Mouse (Mus musculus): ENCODE measurements around the gene Cdc42bpb. TPM values are rescaled to one million over a fixed set of nuclear protein-coding genes. Genes with fewer than 3 reads are reported as not detected.

Cdc42bpb gene
- polyA plus RNA-seq, 1 experiment, result 472 TPM

- Histone ChIP-seq H3K27me3 (ENCODE audit: control insufficient read depth, insufficient read depth, low read length) (no peaks in the 10 kb centered on the region), H3K36me3 (ENCODE audit: control insufficient read depth, insufficient read depth, low read length) (peaks cover 87% of the 10 kb centered on the region), H3K27ac (ENCODE audit: insufficient read depth, low read depth, low read length) (no peak overlapping the region), H3K4me1 (ENCODE audit: control insufficient read depth, insufficient read depth, insufficient read length, low read length) (no peaks in the 10 kb centered on the region), H3K4me3 (ENCODE audit: low read depth, low read length) (no peak overlapping the region)
- 91% methylated on average over 14 of the region's 14 CpGs for WGBS
- TF ChIP-seq CTCF (IDR thresholded peaks at IDR 0.05; ENCODE audit: extremely low read depth, insufficient read length, insufficient replicate concordance, low read depth, low read length) (no peak), POLR2A (IDR thresholded peaks at IDR 0.05; ENCODE audit: low read depth, low read length) (no peak)
Observed at GRCm38 (mm10) chr12:111302018-111302345, 75.5 kb downstream of the Cdc42bpb start.

- no peaks in the 10 kb centered on the region for H3K27me3 ChIP-seq (ENCODE audit: control insufficient read depth, insufficient read depth, low read length)
- WGBS, result 90% methylated on average over 27 of the region's 27 CpGs
- no peaks in the 10 kb centered on the region for H3K4me1 ChIP-seq (ENCODE audit: control insufficient read depth, insufficient read depth, insufficient read length, low read length)
- peaks cover 84% of the 10 kb centered on the region for H3K36me3 ChIP-seq (ENCODE audit: control insufficient read depth, insufficient read depth, low read length)
- TF ChIP-seq POLR2A (IDR thresholded peaks at IDR 0.05; ENCODE audit: low read depth, low read length) (no peak), CTCF (IDR thresholded peaks at IDR 0.05; ENCODE audit: extremely low read depth, insufficient read length, insufficient replicate concordance, low read depth, low read length) (no peak)
- H3K4me3 ChIP-seq (ENCODE audit: low read depth, low read length), result no peak overlapping the region
- no peak overlapping the region for H3K27ac ChIP-seq (ENCODE audit: insufficient read depth, low read depth, low read length)
Observed at GRCm38 (mm10) chr12:111301322-111302017, 76.0 kb downstream of the Cdc42bpb start.

- Histone ChIP-seq H3K27ac (ENCODE audit: insufficient read depth, low read depth, low read length) (no peak overlapping the region), H3K27me3 (ENCODE audit: control insufficient read depth, insufficient read depth, low read length) (no peaks in the 10 kb centered on the region), H3K4me1 (ENCODE audit: control insufficient read depth, insufficient read depth, insufficient read length, low read length) (no peaks in the 10 kb centered on the region), H3K4me3 (ENCODE audit: low read depth, low read length) (no peak overlapping the region), H3K36me3 (ENCODE audit: control insufficient read depth, insufficient read depth, low read length) (peaks cover 62% of the 10 kb centered on the region)
- 57% methylated on average over 12 of the region's 12 CpGs for WGBS
- no peak for TF ChIP-seq CTCF (IDR thresholded peaks at IDR 0.05; ENCODE audit: extremely low read depth, insufficient read length, insufficient replicate concordance, low read depth, low read length)
- no peak for TF ChIP-seq POLR2A (IDR thresholded peaks at IDR 0.05; ENCODE audit: low read depth, low read length)
Observed at GRCm38 (mm10) chr12:111293025-111293424, 84.5 kb downstream of the Cdc42bpb start.

- Histone ChIP-seq H3K4me3 (ENCODE audit: low read depth, low read length) (no peak overlapping the region), H3K36me3 (ENCODE audit: control insufficient read depth, insufficient read depth, low read length) (no peaks in the 10 kb centered on the region), H3K27ac (ENCODE audit: insufficient read depth, low read depth, low read length) (no peak overlapping the region), H3K4me1 (ENCODE audit: control insufficient read depth, insufficient read depth, insufficient read length, low read length) (no peaks in the 10 kb centered on the region), H3K27me3 (ENCODE audit: control insufficient read depth, insufficient read depth, low read length) (no peaks in the 10 kb centered on the region)
- WGBS, result 41% methylated on average over 10 of the region's 10 CpGs
- TF ChIP-seq CTCF (IDR thresholded peaks at IDR 0.05; ENCODE audit: extremely low read depth, insufficient read length, insufficient replicate concordance, low read depth, low read length) (no peak), POLR2A (IDR thresholded peaks at IDR 0.05; ENCODE audit: low read depth, low read length) (no peak)
Observed at GRCm38 (mm10) chr12:111284532-111284931, 93.0 kb downstream of the Cdc42bpb start.

GRCm38 (mm10) chr12:111283573-111283972 lies 93.9 kb downstream of the Cdc42bpb start:
- no peak overlapping the region for H3K27ac ChIP-seq (ENCODE audit: insufficient read depth, low read depth, low read length)
- H3K36me3 ChIP-seq (ENCODE audit: control insufficient read depth, insufficient read depth, low read length), result no peaks in the 10 kb centered on the region
- 89% methylated on average over 4 of the region's 4 CpGs for WGBS
- TF ChIP-seq POLR2A (IDR thresholded peaks at IDR 0.05; ENCODE audit: low read depth, low read length), result no peak
- no peak for TF ChIP-seq CTCF (IDR thresholded peaks at IDR 0.05; ENCODE audit: extremely low read depth, insufficient read length, insufficient replicate concordance, low read depth, low read length)
- no peaks in the 10 kb centered on the region for H3K27me3 ChIP-seq (ENCODE audit: control insufficient read depth, insufficient read depth, low read length)
- H3K4me3 ChIP-seq (ENCODE audit: low read depth, low read length), result no peak overlapping the region
- no peaks in the 10 kb centered on the region for H3K4me1 ChIP-seq (ENCODE audit: control insufficient read depth, insufficient read depth, insufficient read length, low read length)

GRCm38 (mm10) chr12:111276371-111276770 lies 101.1 kb downstream of the Cdc42bpb start:
- Histone ChIP-seq H3K27me3 (ENCODE audit: control insufficient read depth, insufficient read depth, low read length) (peaks cover 11% of the 10 kb centered on the region; the same call in 1 of the 2 replicates), H3K36me3 (ENCODE audit: control insufficient read depth, insufficient read depth, low read length) (peaks cover 25% of the 10 kb centered on the region), H3K27ac (ENCODE audit: insufficient read depth, low read depth, low read length) (no peak overlapping the region), H3K4me3 (ENCODE audit: low read depth, low read length) (no peak overlapping the region), H3K4me1 (ENCODE audit: control insufficient read depth, insufficient read depth, insufficient read length, low read length) (peaks cover 15% of the 10 kb centered on the region)
- TF ChIP-seq POLR2A (IDR thresholded peaks at IDR 0.05; ENCODE audit: low read depth, low read length) (no peak), CTCF (IDR thresholded peaks at IDR 0.05; ENCODE audit: extremely low read depth, insufficient read length, insufficient replicate concordance, low read depth, low read length) (no peak)
- 74% methylated on average over 6 of the region's 6 CpGs for WGBS

GRCm38 (mm10) chr12:111275150-111275841 lies 102.2 kb downstream of the Cdc42bpb start:
- no peak for TF ChIP-seq CTCF (IDR thresholded peaks at IDR 0.05; ENCODE audit: extremely low read depth, insufficient read length, insufficient replicate concordance, low read depth, low read length)
- TF ChIP-seq POLR2A (IDR thresholded peaks at IDR 0.05; ENCODE audit: low read depth, low read length), result no peak
- WGBS, result 65% methylated on average over 58 of the region's 58 CpGs
- Histone ChIP-seq H3K27me3 (ENCODE audit: control insufficient read depth, insufficient read depth, low read length) (peaks cover 13% of the 10 kb centered on the region; the same call in 1 of the 2 replicates), H3K36me3 (ENCODE audit: control insufficient read depth, insufficient read depth, low read length) (peaks cover 25% of the 10 kb centered on the region), H3K4me1 (ENCODE audit: control insufficient read depth, insufficient read depth, insufficient read length, low read length) (peaks cover 17% of the 10 kb centered on the region), H3K4me3 (ENCODE audit: low read depth, low read length) (no peak overlapping the region; the same call in 1 of the 2 replicates), H3K27ac (ENCODE audit: insufficient read depth, low read depth, low read length) (no peak overlapping the region)

All from small intestine, adult 2 months (tissue).